Mouse (Mus musculus) cerebellum, postnatal 14 days (tissue): ENCODE data around the gene Ing5.
"Not testable (repeated sequence)": the region's sequence is repeated elsewhere in the genome, so short reads cannot be mapped to it uniquely, and the experiment has no call there.

Experiments
- DNase-seq, 2 experiments: peaks; one replicate each; pipeline ENCODE4 v3.0.0; 2021; ENCODE audit warnings: mixed read lengths in 2 of 2

Gene Ing5

GRCm38 (mm10) chr1:93811495-93812039 is 7.8 kb downstream of the Ing5 start:
- DNase-seq: no peak

GRCm38 (mm10) chr1:93817823-93818532 is 14.2 kb downstream of the Ing5 start:
- DNase-seq: no peak

GRCm38 (mm10) chr1:93818722-93819121 is 15.0 kb downstream of the Ing5 start:
- no peak for DNase-seq

- DNase-seq: no peak
Measured at GRCm38 (mm10) chr1:93823796-93824495, 20.2 kb downstream of the Ing5 start.

DNA sequence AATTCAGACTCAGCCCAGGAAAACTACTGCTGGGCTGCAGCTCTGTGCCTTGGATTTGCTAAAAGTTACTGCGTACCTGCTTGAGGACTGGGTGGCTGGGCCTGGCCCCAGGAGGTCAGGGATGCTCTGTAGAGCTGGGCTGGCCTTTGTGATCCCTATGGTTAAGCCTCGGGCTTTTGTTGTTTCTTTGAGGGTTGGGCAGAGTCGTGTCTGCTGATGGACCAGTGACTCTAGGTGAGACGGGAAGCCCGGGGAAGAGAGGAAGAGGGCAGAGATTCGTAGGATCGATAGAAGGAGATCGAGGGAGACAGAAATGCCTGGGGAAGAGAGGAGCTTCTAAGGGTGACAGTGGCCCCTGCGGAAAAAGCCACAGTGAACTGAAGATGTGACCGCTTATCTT is 20.8 kb downstream of the Ing5 start, which contains the start of gene D2hgdh:
TSS of gene D2hgdh (plus strand) at position 301 of the 400 bp plus-strand sequence.
- peak in 1 of 2 experiments; percentile 44 for DNase-seq

DNA sequence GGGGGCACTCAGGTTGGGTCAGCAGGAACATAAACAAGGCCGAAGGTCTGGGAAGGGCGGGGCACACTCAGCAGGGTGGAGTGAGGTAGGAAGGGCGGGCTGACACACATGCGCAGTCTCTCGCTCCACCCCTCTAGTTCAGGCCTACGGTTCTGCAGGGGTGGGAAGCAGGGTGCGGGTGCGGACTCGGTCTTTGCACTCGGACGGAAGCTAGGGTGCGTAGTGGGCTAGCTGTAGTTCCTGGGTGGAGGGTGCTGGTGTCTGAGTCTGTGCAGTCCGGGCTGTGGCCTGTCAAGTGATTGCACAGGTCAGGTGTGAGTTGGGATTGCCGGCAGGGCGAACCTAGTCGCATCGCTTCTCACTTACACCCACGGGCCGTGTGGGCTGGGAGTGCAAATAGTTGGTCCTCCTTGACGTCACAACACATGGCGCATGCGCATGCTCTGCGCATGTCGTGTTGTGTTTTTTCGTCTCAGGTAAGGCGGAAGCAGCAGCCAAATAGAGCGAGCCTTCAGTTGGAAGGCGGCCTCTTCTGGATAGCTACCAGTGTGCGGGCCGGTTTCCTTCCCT is 21.4 kb downstream of the Ing5 start:
- DNase-seq: peak; percentile 96

DNA sequence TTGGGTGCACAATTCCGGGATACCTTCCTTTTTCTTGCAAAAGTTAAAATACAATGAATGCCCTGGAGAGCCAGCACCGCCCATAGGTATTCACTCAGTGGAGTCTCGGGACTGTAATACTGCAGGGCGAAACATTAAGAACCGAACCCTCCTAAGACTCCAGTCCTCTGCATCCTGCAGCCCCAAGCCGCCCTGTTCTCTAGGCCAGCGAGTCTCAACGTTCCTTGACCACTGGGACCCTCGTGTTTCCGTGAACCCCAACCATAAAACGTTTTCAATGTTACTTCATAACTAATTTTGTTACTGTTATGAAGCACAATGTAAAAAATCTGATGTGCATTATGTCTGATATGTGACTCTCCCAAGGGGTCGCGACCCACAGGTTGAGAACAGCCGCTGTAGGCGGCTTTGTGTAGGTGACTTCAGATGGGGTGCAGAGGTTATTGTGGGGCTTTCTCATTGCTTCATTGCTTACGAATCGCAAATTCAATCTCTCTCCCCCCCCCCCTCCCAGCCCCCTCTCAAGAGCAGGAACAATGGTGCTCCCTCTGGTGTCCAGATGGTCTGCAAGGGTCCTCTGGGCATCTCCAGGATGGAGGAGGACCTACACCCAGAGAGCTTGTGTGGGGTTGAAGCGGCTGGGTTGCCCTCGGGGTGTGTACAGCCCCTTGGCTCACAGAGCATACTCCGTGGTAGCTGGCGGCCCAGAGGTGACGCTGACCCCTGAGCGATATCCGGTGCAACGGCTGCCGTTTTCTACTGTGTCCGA is 22.2 kb downstream of the Ing5 start:
- peak; percentile 45 to 54 for DNase-seq

DNA sequence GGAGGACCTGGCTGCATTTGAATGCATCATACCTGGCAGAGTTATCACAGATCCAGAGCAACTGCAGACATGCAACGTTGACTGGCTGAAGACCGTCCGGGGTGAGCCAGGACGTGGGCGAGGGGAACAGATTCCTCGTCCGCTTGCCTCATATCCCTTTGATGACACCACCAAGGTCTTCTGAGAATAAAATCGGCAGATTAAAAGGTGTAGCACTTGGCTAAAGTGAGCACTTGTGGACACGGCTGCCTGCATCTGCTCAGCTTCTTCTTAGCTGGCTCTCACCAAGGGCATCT is 22.7 kb downstream of the Ing5 start:
- no peak for DNase-seq

- DNase-seq: not testable (repeated sequence)
Measured at GRCm38 (mm10) chr1:93832754-93833360, 29.1 kb downstream of the Ing5 start.

DNA sequence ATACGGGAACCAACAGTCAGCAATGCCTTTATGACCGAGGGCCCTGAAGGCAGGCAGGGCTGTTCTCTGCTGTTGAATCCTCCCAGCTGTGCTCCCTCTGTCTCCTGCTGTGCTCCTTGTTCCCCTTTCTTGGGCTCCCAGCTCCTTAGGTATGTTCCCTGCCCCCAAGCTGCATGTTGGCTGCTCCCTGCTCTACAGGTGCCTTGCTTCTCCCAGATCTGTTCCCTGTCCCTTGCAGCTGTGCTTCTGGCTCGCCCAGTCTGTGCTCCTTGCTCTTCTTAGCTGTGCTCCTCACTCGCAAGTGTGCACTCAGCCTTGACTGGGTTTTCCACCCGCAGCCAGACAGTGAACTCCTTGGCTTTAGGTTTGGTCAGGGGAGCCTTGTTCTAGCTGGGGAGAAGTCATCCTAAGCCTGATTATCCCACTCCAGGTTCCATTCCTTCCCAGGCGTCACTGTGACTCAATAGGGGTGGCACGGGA is 30.9 kb downstream of the Ing5 start:
- DNase-seq: no peak

- DNase-seq: no peak
Measured at GRCm38 (mm10) chr1:93835211-93835610, 31.4 kb downstream of the Ing5 start.

DNA sequence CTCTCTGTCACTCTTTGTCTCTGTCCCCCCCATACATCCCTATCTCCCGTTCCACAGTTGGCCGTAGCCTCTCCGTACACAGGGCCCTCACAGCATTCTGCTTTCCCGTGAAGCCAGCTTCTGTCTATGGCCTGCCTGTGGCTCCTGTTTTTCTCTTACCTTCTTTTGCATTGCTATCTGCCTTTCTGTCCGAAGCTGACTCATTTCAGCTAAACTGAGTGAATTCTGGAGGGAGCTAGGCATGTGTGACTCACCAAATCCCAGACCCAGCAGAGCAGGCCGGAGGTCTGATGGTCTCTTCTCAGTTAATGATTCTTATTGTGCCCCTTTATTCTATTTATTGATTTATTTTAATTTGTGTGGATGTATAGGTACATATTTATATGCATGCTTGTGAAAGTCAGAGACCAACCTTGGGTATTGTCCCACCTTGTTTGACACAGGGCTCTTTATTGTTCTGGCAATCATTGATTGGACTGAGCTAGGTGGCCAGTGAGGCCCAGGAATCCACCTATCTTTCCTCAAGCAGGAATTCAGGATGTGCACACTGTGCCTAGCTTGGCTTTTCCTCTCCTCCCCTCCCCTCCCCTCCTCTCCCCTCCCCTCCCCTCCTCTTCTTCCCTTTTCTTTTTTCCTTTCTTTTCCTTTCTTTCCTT is 32.2 kb downstream of the Ing5 start:
- no peak for DNase-seq

DNA sequence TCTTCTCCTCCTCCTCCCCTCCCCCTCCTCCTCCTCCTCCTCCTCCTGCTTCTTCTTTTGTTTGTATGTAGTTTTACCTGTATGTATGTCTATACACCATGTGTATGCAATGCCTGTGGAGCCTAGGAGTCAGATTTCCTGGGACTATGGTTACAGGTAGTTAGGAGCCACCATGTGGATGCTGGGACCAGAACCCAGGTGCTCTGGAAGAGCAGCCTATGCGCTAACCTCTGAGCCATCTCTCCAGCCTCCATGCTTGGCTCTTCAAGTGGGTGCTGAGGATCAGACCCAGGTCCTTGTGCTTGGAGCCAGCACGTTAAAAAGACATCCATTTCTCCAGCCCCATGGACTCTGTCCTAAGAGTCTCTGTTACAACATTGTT is 32.8 kb downstream of the Ing5 start:
- no peak for DNase-seq

- no peak for DNase-seq
Measured at GRCm38 (mm10) chr1:93837335-93837734, 33.6 kb downstream of the Ing5 start.

DNA sequence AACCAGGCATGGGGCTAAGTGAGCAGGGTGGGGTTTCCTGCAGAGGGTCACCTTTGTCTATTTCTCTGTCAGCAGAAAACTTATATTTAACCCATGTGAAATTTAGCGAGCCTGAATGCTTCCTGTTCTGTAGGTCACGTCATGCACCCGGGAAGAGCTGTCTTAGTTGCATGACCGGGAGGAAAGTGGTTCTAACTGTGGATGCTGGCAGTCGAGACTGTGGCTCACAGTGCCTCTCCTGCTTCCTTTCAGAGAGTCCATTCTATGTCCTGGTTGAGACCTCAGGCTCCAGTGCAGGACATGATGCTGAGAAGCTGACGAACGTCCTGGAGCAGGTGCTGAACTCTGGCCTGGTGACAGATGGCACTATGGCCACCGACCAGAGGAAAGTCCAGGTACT is 34.8 kb downstream of the Ing5 start:
- not testable (repeated sequence) for DNase-seq

DNA sequence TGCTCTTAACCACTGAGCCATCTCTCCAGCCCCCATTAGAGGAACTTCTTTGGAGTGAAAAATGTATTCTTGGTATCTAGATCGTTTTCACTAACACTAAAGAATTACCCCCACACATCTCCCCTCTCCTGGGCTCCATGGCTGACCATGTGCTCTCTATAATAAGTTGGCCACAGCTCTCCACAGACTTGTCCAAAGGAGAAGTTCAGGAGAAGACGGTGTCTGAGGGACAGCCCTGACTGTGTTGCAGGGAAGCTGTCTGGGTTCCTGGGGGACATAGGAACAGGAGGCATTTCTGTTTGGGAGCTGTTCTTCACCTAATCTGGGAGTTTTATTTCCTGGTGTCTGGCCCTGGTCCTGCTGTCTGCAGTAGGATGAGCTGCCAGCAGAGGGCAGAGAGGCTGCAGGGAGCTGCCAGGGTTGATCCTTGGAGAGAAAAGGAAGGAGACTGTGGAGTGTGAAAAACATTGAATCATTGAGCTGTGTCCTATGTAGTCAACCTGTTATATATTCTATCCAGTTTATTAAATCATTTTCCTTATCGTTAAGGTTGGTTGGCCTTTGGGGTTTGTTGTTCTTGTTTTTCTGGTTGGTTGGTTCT is 42.1 kb downstream of the Ing5 start:
- not testable (repeated sequence) for DNase-seq

DNA sequence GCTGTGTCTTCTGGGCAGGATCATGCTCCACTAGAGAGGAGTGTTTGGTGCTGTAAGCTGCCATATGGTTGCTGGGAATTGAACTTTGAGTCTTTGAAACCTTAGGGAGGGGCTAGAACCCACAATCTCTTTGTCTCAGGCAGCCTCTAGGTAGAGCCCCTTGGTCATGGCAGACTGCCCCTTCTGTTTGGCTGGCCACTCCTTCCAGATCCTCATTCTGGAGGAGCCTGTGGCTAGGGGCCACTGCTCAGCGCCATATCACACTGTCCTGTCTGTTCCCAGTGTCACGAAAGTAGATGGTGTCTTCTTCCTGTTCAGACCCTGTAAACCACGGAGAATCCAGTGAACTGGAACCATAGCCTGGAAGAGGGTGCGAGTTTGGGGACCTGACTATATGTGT is 52.0 kb downstream of the Ing5 start:
- DNase-seq: not testable (repeated sequence)

DNA sequence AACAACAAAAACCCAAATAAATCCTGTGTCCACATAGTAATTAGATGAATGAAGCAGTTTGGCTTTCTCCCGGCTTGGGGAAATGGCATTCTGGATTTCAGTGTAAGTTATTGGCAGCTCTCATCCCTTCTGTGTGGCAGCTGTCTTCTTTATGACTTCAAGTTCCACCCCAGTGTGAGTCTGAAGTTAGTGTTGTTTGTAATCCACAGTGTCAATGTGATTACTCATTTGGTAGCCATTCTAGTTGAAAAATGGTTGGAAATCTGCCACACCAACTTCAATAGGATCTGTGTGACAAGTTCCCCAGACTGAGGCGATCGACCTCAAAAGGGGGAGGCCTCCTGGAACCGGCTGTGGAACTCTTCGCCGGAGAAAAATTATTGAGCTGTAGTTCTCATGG is 53.6 kb downstream of the Ing5 start:
- peak; percentile 6 to 28 for DNase-seq

DNA sequence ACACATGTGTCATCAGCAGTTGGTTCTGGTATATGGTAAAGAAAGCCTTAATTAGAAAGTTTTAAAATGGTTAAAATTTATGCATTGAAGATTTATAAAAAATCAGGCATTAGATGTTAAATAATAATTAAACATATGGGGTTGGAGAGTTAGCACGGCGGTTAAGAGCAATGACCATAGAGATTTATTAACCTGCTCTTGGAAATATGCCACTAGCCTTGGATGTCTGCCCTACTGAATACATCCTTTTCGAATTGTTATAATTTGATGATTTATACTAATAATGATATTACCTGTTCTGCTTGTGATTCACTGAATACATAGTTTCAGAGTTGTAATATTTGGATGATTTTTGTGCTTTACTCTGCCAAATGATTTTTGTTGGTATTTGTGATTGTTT is 54.2 kb downstream of the Ing5 start:
- DNase-seq: peak; percentile 56 to 65

DNA sequence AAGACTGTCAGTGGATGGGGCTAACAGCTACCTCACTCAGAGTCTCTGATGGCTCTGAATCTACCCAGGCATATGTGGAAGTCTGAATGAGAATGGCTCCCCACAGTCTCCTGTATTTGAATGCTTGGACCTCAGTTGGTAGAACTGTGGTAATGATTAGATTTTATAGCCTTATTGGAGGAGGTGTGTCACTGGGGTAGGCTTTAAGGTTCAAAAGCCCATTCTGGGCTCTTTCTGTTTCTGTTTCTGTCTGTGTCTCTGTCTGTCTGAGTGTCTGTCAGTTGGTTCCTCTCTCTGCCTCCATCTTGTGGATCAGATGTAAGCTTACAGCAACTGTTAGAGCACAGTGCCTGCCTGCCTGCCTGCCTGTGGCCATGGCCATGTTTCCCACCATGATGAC is 55.9 kb downstream of the Ing5 start:
- DNase-seq: no peak

GRCm38 (mm10) chr1:93861048-93861447 is 57.3 kb downstream of the Ing5 start, which contains the start of gene Gal3st2:
Gene Gal3st2, plus strand, starts transcription at chr1:93861306.
- not testable (repeated sequence) for DNase-seq
